Mouse (Mus musculus) erythroid progenitor cell, adult 5-6 weeks (primary cell): ENCODE measurements around the gene Pptc7. TPM values are rescaled to one million over a fixed set of nuclear protein-coding genes. Genes with fewer than 3 reads are reported as not detected.

ENCODE experiments used
- ATAC-seq: replicated peaks from 2 replicates; pipeline ENCODE4 v1.8.0; 2016; ENCODE audit warnings: moderate number of reproducible peaks, mild to moderate bottlenecking, moderate TSS enrichment, inconsistent platforms; ENCODE audit not compliant: poor library complexity, low FRiP score, severe bottlenecking
- total RNA-seq, 2 experiments: library from RNA; stranded (forward) in 1 of 2; stranded (reverse) in 1 of 2; fragments of 150-400 nt in 1 of 2; fragments of 186-747, 209-891 nt in 1 of 2; gene quantifications; 2 replicates each; pipeline versions ENCODE4 v1.2.3 to v1.2.4; 2015 to 2017; ENCODE audit warnings: low replicate concordance in 2 of 2

Gene Pptc7
- total RNA-seq, 2 experiments from 2014 or later, result 2.5 to 6.2 TPM

DNA sequence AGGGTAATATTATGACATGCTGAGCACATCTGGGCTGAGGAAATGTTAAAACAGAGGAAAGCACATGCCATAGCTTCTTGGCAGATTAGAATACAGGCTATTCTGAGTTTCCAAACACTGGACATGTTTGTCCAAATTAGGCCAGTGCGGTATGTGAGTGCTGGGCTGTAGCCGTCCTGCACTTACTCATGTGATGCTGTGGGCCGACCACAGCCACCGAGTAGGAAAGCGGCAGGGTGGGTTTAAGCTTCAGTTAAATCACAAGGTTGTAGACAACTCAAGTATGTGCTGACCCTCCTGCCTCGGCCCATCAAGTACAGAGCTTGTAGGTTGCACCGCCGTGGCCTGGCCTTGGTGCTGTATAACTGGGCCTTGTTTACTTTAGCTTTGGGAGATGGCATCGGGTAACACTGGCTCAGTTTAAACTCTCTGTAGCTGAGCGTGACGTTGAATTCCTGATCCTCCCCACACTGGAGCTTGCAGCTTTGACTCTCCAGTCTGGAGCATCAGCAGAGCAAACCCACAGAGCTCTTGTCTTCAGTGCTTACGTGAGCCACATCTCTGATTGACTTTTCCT is 36.1 kb downstream of the Pptc7 start:
- ATAC-seq, result no peak

DNA sequence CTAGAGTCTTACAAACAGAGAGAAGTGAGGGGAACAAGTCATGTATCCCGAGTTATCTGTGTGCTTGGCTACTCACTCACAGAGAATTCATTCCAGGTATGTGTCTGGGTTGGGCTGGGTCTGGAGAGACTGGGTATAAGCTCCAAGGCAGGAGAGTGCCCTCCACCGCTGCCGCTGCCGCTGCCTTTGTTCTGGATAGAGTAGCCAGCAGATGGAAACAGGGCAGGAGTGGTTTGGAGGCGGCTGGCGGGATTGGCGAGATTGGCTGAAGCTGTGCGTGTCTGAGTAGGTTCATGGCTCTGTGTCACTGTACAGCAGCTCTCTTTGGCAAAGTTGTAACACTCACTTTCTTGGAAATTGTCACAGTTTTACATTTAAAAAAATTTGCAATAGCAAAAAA is 39.4 kb downstream of the Pptc7 start:
- no peak for ATAC-seq

DNA sequence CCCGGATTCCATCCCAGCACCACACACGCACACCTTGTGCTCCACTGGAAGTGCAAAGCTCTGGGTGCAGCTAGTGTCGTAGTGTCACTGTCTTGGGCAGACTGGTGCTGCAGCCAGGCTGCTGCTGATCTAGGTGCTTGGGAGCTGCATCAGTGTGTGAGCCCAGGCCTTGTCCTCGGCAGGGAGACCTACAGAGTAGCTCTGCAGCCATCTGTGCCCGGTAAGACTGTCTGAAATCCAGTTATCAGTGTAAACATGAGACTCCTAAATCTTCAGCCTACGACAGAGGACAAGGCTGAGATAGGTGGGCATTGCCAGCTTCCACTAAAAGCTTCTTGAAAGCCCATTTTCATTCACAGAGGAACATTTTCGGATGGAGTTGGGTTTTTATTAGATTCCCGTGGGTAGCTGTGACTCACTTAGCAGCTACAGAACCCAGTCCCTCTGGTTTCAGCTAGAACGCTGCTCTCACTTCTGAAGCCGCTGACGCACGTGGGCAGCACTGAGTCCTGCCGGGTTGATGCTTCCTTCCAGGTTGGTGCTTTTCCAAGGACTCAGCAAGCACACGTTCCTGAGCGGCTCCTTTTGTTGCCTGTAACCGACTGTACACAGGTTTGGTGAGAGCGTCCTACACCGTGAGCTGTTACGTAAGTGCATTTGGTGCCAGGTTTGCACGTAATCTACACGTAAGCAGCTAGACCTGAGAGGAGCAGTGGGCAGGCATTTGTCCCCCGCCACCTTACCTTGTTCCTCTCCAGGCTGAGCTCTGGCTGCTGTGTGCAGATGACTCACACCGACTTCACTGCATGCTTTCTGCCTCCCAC is 40.7 kb downstream of the Pptc7 start:
- ATAC-seq, result no peak

DNA sequence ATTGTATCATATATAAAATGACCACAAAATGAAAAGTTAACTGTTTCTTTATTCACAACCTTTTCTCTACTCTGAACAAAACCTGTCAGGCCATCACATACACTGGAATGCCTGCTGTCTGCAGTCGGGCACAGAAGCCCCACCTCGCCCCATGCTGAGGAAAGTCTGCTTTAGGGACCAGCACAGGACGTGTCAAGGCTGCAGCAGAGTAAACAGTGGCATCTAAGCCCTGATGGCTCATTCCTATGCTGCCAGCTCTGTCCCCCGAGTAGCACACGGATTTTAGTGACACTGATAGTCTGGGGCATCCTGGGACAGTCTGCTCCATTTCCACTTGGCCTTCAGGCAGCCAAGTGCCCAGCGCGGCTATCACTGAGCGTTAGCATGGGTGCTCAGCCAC is 41.3 kb downstream of the Pptc7 start:
- ATAC-seq, result no peak

DNA sequence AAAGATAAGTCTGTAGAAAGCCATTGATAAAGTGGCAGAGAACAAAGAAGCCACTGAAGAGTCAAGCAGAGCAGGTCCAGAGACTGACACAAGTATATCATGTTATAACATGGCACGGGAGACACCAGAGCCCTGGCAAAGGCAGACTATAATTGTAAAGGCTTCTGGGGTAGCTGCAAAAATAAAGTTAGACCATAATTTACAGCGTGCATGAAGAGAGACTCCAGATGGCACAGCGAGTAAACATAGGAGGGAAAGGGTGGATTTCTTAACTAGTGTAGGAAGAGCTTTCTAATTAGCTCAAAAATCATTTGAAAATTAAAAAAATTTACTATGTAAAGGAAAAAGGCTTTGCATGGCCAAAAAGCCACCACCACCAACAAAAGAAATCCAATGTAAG is 43.1 kb downstream of the Pptc7 start:
- ATAC-seq, result no peak

DNA sequence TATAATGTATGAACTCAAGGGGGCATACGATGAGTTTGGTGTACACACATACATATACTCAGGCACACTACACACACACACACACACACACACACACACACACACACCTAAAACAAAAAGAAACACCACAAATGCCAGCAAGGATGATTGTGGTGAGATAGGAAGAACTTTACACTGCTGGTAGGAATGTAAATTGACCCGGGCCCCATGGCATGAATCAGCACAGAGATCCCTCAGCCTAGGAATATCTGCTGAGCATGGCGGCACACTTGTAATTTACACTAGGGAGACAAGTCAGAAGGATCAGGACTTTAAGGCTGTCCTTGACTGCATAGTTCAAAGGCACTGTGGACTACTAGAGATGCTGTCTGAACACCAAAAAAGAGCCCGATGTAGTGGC is 46.1 kb downstream of the Pptc7 start:
- no peak for ATAC-seq

DNA sequence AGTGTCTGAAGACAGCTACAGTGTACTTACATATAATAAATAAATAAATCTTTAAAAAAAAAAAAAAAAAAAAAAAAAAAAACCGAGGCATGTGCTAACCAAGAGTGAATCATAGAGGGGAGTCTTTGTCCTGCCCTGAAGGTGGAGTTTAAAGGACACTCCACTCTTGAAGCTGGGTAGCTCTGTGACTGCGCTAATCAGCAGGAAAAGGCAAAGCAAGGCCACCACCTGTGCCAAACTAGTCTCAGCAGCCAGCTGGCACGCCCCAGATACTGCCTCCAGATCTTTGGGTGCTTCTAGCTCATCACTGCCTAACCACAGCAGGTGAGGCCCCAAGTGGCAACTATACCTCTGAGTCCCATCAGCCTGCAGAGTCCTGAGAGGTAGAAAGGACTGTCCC is 50.5 kb downstream of the Pptc7 start:
- ATAC-seq, result no peak

DNA sequence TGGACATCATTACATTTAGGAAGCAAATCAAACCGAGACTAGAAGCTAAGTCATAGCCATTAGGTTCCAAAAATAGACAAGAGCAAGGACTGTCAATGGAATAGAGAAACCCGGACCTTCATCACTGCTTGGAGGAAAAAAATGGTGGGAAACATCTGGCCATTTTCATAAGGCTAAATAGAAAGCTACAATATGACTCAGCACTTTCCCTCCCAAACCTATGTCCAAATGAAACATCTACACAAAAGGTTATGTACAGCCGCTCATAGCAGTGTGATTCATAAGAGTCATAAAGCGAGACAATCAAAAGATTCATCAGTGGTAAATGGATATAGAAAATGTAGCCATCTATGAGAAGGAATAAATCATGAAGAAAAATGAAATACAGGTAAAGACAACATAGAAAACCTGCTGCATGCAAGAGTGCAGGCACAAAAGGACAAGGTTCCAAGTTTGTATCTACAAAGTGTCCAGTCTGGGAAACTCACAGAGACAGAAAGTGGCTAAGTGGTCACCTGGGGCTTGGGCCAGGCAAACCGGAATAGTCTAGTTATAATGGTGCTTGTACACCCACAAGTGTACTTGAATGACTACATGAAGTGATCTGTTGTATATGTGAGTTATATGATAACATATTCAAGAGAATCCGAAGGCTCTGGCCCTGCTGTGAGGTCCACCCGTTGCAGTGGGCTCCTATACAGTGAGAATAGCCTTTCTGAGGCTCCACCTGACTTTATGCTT is 52.6 kb downstream of the Pptc7 start:
- no peak for ATAC-seq

DNA sequence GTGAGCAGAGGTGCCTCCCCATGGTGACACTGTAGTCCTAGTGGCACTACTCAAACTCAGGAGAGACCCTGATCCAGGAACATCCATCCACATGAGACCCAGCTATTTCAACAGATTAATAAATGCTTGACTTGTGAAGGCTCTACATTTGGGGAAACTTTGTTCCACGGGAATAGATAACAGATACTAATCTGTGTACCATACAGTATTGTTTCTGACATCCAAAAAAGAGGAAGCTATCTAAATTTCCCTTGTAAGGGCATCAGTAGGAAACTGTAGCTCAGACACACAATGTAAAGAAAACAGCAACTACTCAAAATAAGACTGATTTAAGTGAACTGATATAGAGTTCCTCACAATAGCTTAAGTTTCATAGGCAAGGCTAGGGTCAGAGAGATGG is 58.7 kb downstream of the Pptc7 start:
- ATAC-seq, result no peak

DNA sequence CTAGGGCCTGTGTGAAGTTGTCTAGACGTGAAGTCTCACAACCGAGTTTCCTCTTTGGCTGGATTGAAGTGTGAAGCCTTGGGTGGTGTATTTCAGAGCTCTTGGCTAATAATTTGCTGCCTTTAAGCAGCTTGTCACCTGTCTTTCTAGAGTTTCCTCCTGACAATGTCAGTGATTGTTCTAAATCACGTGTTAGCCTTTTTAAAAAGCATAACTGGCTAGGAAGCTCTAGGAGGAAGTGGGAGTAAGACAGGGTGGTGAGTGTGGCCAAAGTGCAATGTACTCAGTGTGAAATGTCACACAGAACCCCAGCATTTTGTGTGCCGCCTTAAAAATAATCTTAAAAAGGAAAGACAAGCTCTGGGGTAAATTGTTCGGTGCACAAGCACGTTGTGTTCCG is 59.6 kb downstream of the Pptc7 start:
- ATAC-seq, result no peak

DNA sequence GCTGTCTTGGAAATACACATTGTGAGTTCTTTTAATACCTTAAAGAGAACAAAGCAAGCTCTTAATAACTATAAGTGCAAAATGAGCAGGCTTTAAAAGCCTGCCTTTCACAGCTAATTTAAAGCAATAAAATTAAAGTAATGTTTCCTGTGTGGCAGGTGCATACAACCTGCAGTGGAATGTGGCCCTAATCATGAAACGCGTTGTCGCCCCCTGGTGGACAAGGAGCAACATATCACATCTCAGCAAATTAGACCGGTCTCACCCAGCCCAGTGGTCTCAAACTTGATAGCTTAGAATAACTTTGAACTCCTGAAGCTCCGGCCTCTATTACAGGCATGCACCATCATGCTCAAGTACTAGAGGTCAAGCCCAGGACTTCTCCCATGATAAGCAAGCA is 60.1 kb downstream of the Pptc7 start:
- ATAC-seq, result peak; percentile 88

DNA sequence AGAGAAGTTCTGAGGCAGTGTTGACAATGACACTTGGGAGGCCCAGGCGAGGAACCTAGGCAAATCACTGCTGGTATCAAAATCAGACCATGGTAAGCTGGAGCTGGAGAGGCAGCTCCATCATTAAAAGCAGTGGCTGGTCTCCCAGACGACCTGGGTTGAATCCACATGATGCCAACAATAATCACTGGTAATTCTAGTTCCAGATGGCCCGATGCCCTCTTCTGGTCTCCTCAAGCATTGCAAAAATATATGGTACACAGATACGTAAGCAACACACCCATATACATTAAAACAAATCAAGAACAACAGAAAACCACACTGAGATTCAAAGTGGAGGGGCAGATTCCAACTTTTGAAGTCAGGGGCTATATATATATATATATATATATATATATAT is 61.6 kb downstream of the Pptc7 start:
- no peak for ATAC-seq

DNA sequence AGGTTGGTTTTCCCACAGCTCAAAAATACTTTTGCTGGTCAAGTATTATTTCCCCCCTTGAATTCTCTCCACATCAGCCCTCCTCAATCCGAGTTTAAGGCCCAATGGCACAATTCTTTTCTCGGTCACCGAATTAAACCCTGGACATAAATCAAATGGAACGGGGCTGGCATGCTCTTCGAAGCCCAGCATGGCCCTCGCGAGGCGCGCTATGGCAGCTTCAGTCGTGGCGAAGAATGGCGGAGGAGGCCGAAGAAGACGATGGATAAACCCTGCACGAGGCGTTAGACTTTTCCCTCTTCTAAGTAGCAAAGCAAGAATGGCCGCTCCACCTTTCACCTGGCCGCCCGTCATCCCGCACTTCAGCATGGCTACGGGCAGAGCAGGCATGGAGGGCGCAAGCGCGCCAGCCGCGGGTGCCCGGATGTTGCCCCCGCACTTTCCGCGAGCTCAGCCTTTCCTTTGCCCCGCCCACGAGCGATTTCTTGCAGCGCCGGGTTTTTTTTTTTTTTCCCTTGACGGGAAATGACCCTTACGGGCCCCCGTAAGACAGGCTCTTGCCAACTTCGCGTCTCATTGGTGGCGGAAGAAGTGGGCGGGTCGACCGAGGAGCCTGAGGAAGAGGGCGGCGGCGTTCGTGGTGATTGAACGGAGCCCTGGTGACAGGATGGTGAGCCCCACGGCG is 69.8 kb downstream of the Pptc7 start, which contains the start of the genes Rad9b and Vps29:
Gene Rad9b (minus strand): TSS at position 427 of the 685 bp plus-strand sequence.
Gene Vps29 (plus strand): TSS at position 563 of the 685 bp plus-strand sequence.
- ATAC-seq, result peak; percentile 98

DNA sequence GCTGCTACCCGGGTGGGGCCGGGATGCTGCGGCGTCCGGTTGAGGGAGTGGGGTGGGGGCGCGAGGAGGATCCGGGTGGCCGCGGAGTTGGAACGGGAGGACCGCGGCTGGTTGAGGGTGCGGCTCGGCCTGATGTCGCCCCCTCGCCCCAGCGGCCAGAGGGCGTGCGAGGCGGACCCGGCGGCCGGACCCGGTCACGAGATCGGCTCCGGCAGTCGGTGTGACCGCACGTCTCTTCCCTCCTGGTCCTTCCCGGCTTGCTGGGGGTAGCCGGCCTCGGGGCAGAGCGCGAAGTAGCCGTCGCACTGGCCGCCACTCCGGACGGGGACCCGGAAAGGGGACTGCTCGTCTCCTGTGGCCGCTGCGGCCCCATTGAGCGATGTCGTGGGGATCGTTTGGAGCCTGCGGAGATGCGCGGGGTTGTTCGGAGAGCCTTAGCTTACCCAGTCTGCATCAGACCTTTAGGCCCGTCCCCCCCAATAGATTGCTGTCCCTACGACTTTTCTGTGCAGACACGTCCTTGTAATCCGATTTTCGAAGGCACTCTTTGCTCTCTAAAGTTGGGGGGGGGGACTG is 70.4 kb downstream of the Pptc7 start:
- ATAC-seq, result peak; percentile 10

DNA sequence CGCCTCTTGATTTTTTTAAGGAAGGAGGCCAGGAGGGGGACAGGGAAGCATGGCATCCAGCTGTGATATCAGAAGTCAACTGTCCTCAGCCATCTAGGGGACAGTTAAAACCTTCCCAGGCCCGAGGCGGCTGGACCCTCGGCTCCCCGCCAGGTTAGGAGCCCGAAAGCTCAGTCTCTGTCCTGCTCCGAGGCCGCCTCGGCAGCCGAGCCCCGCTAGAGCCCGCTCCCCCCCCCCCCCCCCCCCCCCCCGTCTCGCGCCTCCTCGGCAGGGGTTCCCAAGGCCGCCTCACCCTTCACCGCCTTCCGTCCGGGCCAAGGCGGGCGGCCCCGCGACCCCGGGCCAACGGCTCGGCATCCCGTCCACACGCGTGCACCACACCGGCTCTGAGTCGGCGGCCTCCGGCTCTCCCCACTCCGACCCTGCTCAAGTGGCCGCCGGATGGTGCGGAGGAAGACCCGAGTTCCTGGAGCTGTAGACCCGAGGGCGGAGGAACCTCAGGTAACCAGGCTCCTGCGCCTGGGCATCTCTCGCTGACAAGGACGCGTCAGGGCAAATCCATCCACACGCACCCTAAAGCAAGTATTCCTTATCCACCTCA is 87.5 kb downstream of the Pptc7 start, which contains the start of gene Gpn3:
Gene Gpn3 (plus strand): TSS at position 286 of the 601 bp plus-strand sequence.
- ATAC-seq, result peak; percentile 68

DNA sequence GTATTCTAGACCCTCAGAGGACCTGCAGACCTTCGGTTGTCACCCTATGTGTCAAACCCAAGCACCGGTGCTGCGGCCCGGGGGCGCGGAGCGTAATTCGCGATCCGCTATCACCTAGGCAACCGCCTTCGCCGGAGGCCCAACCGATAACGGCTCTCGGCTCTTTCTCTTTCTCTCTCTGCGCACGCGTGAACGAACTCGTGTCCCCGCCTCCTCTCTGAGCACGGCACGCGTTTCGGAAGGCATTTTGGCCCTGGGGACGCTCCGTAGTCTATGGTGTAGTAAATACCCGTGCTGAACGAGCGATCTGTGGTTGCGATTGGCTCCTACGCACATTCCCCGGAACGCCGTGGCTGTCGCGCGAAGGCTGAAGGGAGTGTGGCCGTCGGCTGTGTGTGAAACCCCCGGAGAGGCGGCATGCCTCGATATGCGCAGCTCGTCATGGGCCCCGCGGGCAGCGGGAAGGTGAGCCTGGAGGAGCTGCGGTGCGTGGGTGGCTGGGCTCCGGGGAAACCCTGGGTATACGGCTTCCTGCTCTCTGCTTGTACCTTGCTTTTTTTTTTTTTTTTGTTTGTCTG is 88.1 kb downstream of the Pptc7 start, which contains the start of gene Fam216a:
Gene Fam216a (minus strand): TSS at position 173 of the 578 bp plus-strand sequence.
- ATAC-seq, result peak; percentile 91

DNA sequence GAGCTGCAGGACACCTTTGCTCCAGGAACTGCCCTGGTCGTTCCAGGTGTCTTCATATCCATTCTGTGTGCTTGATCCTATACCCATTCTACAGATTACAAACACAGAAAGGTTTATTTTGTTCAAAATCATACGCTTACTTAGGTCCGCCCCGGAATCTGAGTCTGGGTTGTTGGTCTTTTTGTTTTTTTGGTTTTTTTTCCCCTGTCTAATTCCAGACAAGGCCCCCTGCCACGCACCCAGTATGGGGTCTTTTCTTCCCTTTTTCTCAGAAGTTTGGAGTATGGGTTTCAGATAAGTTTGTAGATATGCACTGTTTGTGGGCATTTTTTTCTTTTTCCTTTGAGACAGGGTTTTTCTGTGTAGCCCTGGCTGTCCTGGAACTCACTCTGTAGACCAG is 88.7 kb downstream of the Pptc7 start:
- no peak for ATAC-seq
